8 mouse cellular contexts compared by ENCODE assay signal in the genomic region with DNA sequence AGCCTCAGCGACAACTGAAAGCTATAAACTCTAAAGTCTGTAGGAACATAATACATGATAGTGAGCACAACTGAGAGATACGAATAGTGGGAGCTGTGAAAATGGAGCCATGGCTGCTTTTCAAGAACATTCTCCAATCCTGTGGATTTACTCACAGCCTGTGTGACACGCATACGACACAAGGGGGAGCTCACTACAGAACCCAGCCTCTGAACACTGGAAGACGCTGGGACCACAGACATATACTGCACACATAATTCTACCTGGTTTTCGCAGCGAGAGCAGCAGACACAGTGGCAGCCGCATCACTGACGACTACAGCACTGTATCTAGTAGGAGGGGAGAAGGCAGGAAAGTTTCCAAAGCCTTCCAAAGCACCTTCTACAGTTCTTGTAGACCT.
DNase-seq lines count a peak whose midpoint lies in the region; ATAC-seq lines count a peak whose summit lies in the region.

No protein-coding gene starts in this region.

- H3K9me3 ChIP-seq in forebrain, embryonic 16.5 days (ENCODE audit: control insufficient read depth, low read length) = no peaks in the 10 kb centered on the region
- no peaks in the 10 kb centered on the region for H3K9me3 ChIP-seq in hindbrain, embryonic 14.5 days (ENCODE audit: control insufficient read depth, low read length)

- H3K36me3 ChIP-seq in forebrain, embryonic 16.5 days (ENCODE audit: control insufficient read depth, insufficient read depth) = no peaks in the 10 kb centered on the region
- no peaks in the 10 kb centered on the region for H3K36me3 ChIP-seq in hindbrain, embryonic 14.5 days (replicated peaks; ENCODE audit: control insufficient read depth, insufficient read depth)

- H3K27me3 ChIP-seq in forebrain, embryonic 16.5 days (replicated peaks; ENCODE audit: control insufficient read depth, insufficient read depth, low read length) = no peaks in the 10 kb centered on the region
- no peaks in the 10 kb centered on the region for H3K27me3 ChIP-seq in hindbrain, embryonic 14.5 days (ENCODE audit: control insufficient read depth, insufficient read depth, low read length)

- peaks cover 8% of the 10 kb centered on the region; the same call in 1 of the 2 replicates for H3K4me1 ChIP-seq in forebrain, embryonic 16.5 days (replicated peaks; ENCODE audit: control insufficient read depth, insufficient read depth, low read length)
- no peaks in the 10 kb centered on the region for H3K4me1 ChIP-seq in hindbrain, embryonic 14.5 days (replicated peaks; ENCODE audit: control insufficient read depth, insufficient read depth, low read length)

- no peak overlapping the region for H3K4me3 ChIP-seq in forebrain, embryonic 16.5 days (replicated peaks; ENCODE audit: low read length)
- no peak overlapping the region for H3K4me3 ChIP-seq in hindbrain, embryonic 14.5 days (replicated peaks; ENCODE audit: low read length)

- no peak overlapping the region for H3K9ac ChIP-seq in forebrain, embryonic 16.5 days (replicated peaks; ENCODE audit: low read depth, low read length)
- no peak overlapping the region for H3K9ac ChIP-seq in hindbrain, embryonic 14.5 days

- peak overlapping the region; percentile 23 for H3K4me2 ChIP-seq in forebrain, embryonic 16.5 days (ENCODE audit: low read length)
- H3K4me2 ChIP-seq in hindbrain, embryonic 14.5 days (replicated peaks) = no peak overlapping the region

- ATAC-seq in forebrain, embryonic 16.5 days = peak; percentile 94
- peak; percentile 85 for ATAC-seq in hindbrain, embryonic 14.5 days (ENCODE audit: low FRiP score)

- DNase-seq in NIH3T3 (ENCODE audit: low read depth) = peak; percentile 78
- peak; percentile 53 to 66 for DNase-seq in cerebellum, adult 18-20 months
- peak; percentile 73 for DNase-seq in hindbrain, embryonic 14.5 days (ENCODE audit: low spot score)
- DNase-seq in layer of hippocampus, postnatal 36 days = peak; percentile 48 to 62
- peak; percentile 59 for DNase-seq in lung, postnatal 14 days
- peak; percentile 74 for DNase-seq in retina, embryonic 14.5 days (ENCODE audit: low spot score)
- peak; percentile 35 for DNase-seq in urinary bladder, postnatal 25 days (ENCODE audit: low spot score)

- WGBS in forebrain, embryonic 16.5 days = 39% methylated on average over 9 of the region's 9 CpGs
- WGBS in hindbrain, embryonic 14.5 days = 44% methylated on average over 9 of the region's 9 CpGs

- no peak overlapping the region for H3K27ac ChIP-seq in forebrain, embryonic 16.5 days (ENCODE audit: low read length)
- no peak overlapping the region for H3K27ac ChIP-seq in hindbrain, embryonic 14.5 days
